Comparison of ENCODE assay signal across 9 mouse cellular contexts in genomic region chr19:56908472-56909270, GRCm38 (mm10). TPM values are rescaled to one million over a fixed set of nuclear protein-coding genes. Genes with fewer than 3 reads are reported as not detected.
A peak's percentile ranks its signal among the peaks of the same experiment; 100 is the strongest.
DNase-seq lines count a peak whose midpoint lies in the region; ATAC-seq and TF ChIP-seq lines count a peak whose summit lies in the region.
"Had no signal": no experiment of that assay in that cellular context is flagged by ENCODE, and none has a peak within 500 bp of the region (broad histone marks: within the 10 kb centered on the region; RNA-seq: fewer than 3 reads in every experiment).

No protein-coding gene starts in this region.

- no peaks in the 10 kb centered on the region for H3K9me3 ChIP-seq in midbrain, embryonic 15.5 days
- H3K9me3 ChIP-seq: heart, embryonic 13.5 days had no signal

- no peaks in the 10 kb centered on the region for H3K27me3 ChIP-seq in testis, adult 2 months (ENCODE audit: control insufficient read depth, insufficient read depth, low read length)
- H3K27me3 ChIP-seq in midbrain, embryonic 15.5 days (replicated peaks), result no peaks in the 10 kb centered on the region

- H3K9ac ChIP-seq in midbrain, embryonic 15.5 days, result no peak overlapping the region

- no peak overlapping the region for H3K4me2 ChIP-seq in midbrain, embryonic 15.5 days
- H3K4me2 ChIP-seq: heart, embryonic 13.5 days had no signal

- TF ChIP-seq POLR2A in testis, adult 2 months (IDR thresholded peaks at IDR 0.05; ENCODE audit: control insufficient read depth, low read depth, low read length), result no peak

- no peak overlapping the region for H3K27ac ChIP-seq in testis, adult 2 months (ENCODE audit: control insufficient read depth, insufficient read depth, low read depth, low read length)
- no peak overlapping the region for H3K27ac ChIP-seq in midbrain, embryonic 15.5 days
- H3K27ac ChIP-seq: heart, embryonic 13.5 days had no signal

- no peaks in the 10 kb centered on the region for H3K4me1 ChIP-seq in testis, adult 2 months (ENCODE audit: control insufficient read depth, insufficient read depth, low read length)
- H3K4me1 ChIP-seq in midbrain, embryonic 15.5 days, result peaks cover 10% of the 10 kb centered on the region; the same call in 1 of the 2 replicates

- no peaks in the 10 kb centered on the region for H3K36me3 ChIP-seq in testis, adult 2 months (ENCODE audit: control insufficient read depth, insufficient read depth, low read length)
- no peaks in the 10 kb centered on the region for H3K36me3 ChIP-seq in midbrain, embryonic 15.5 days (replicated peaks)
- H3K36me3 ChIP-seq: heart, embryonic 13.5 days had no signal

- DNase-seq in testis, postnatal 14 days (ENCODE audit: low spot score), result no peak
- peak; percentile 2 for DNase-seq in c-Kit-positive CD71-positive TER-119-negative erythroid progenitor cells, embryonic 14.5 days (ENCODE audit: low read depth)
- peak; percentile 24 to 49 for DNase-seq in layer of hippocampus, postnatal 14 days (ENCODE audit: low spot score in 2 of 2)
- DNase-seq in thymus, postnatal 14 days, result peak; percentile 34

- H3K4me3 ChIP-seq in testis, adult 2 months (ENCODE audit: control insufficient read depth, low read depth, low read length), result no peak overlapping the region
- no peak overlapping the region for H3K4me3 ChIP-seq in midbrain, embryonic 15.5 days
- H3K4me3 ChIP-seq: heart, embryonic 13.5 days had no signal

- 75% methylated on average over 17 of the region's 17 CpGs for WGBS in midbrain, embryonic 15.5 days

- peak; percentile 56; the same call in 1 of the 2 replicates for TF ChIP-seq CTCF in testis, adult 2 months (IDR thresholded peaks at IDR 0.05; ENCODE audit: control insufficient read depth, insufficient read depth, insufficient replicate concordance, low read depth, low read length)

- ATAC-seq in hematopoietic stem cell, adult 5-6 weeks (replicated peaks in 1 of 2; ENCODE audit: insufficient read depth in 1 of 2, low FRiP score in 2 of 2, low TSS enrichment in 1 of 2, low read depth in 1 of 2, poor library complexity in 2 of 2, severe bottlenecking in 2 of 2), result peak; percentile 37 to 42; a peak in 2 of 4 replicates
- 0 out of 2 replicates have a peak, but pooled peaks have one; percentile 30 for ATAC-seq in midbrain, embryonic 15.5 days (replicated peaks)

RNA-seq across cellular contexts. Expression of gene Vwa2, which starts 34.6 kb away (rescaled TPM):
- polyA plus RNA-seq in testis, adult 2 months (2012; rRNA removed), result 0.42 and 0.87 TPM in 2 replicates
- total RNA-seq in hematopoietic stem cell, adult 5-6 weeks (2017), result not detected in 2 replicates
- total RNA-seq in layer of hippocampus, postnatal 14 days (2021), result under 1 TPM; 0.19 to 0.28 TPM
- polyA plus RNA-seq in midbrain, embryonic 15.5 days (2015; fragmentation: Nextera tagmentation; extraction: Ambion mirVana), result 0.56 and 0.62 TPM in 2 replicates
- total RNA-seq: neutrophil, adult 5-6 weeks had no signal
